Mouse (Mus musculus): Measurements from ENCODE around the gene Olfr1155.

Gene Olfr1155

GRCm38 (mm10) chr2:87945037-87945436 is at the start of gene Olfr1155:
Gene Olfr1155, minus strand, starts transcription at chr2:87945137.
- no peak for DNase-seq

- DNase-seq, result no peak
Observed at GRCm38 (mm10) chr2:87989813-87990212, 44.9 kb upstream of the Olfr1155 start, which contains the start of gene Olfr1158. Gene Olfr1158, plus strand, starts transcription at chr2:87990113.

- no peak for DNase-seq
Observed at GRCm38 (mm10) chr2:87974563-87974962, 29.6 kb upstream of the Olfr1155 start, which contains the start of gene Olfr74. Gene Olfr74, minus strand, starts transcription at chr2:87974663.

- DNase-seq, result no peak
Observed at GRCm38 (mm10) chr2:87968199-87968598, 23.3 kb upstream of the Olfr1155 start, which contains the start of gene Olfr1157. Gene Olfr1157, minus strand, starts transcription at chr2:87968299.

GRCm38 (mm10) chr2:87953000-87953399 is 8.1 kb upstream of the Olfr1155 start, which contains the start of gene Olfr1156:
Gene Olfr1156, minus strand, starts transcription at chr2:87953100.
- no peak for DNase-seq

- no peak for DNase-seq
Observed at GRCm38 (mm10) chr2:87905066-87905465, 39.9 kb downstream of the Olfr1155 start, which contains the start of gene Olfr1154. Gene Olfr1154, minus strand, starts transcription at chr2:87905166.

- no peak for DNase-seq
Observed at GRCm38 (mm10) chr2:87894662-87895061, 50.3 kb downstream of the Olfr1155 start, which contains the start of gene Olfr1153. Gene Olfr1153, plus strand, starts transcription at chr2:87894962.

Data from thymus, postnatal 14 days (tissue).